Mouse (Mus musculus): Measurements from ENCODE around the gene Zfp821.

Gene Zfp821

DNA sequence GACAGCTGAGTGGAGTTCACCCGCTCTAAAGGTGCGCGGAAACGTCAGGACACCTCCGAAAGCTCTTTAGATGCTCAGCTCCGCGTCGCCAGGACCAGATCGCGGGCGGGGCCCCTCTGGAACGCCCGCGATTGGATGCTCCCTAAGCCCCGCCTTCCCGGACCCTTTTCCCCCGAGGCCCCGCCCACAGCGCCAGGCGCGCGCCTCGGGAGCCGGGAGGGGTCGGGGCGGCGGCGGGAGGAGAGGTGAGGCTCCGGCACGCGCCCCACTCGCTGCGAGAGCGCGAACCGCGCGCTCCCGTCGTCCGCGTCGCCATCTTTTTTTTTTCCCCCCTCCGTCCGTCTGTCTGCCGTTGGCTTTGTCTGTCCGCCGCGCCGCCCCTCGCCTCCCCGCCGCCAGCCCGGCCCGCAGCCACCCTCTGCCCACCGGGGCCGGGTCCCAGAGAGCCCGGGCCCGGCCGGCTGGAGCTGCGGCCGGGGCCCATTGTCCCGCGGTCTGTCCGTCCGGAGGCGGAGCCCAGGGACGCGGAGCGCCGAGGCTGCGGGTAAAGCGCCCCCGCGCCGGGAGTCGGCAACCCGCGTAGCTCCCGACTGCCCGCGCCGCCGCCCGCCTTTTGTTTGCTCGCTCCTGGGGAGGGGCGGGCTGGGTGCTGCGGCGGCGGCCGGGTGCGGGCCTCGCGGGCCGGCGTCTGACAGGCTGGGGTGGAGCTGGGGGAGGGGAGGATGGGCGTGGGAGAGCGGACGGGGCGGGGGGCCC lies at the start of gene Zfp821:
Gene Zfp821 (plus strand): TSS at position 227 of the 756 bp plus-strand sequence.
- DNase-seq (ENCODE audit: low spot score): peak; percentile 90

DNA sequence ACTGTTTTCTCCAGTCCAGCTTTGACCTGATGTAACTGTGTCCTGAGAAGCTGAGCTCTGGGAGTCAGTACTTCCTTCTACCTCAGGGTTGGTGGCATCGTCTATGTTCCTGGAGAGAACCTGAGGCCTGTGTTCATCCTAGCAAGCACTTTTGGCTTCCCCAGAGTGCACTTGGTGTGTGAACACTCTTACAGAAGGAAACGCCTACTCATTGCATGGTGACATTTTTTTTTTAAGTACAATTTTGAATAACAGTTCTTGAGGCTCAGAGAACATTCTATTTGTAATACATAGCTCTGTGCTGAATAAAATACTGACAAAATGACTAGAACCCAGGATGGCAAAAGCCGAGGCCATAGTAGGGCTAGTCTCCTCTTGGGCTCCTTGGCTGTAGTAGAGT lies 48.5 kb upstream of the Zfp821 start:
- no peak for DNase-seq (ENCODE audit: low spot score)

DNA sequence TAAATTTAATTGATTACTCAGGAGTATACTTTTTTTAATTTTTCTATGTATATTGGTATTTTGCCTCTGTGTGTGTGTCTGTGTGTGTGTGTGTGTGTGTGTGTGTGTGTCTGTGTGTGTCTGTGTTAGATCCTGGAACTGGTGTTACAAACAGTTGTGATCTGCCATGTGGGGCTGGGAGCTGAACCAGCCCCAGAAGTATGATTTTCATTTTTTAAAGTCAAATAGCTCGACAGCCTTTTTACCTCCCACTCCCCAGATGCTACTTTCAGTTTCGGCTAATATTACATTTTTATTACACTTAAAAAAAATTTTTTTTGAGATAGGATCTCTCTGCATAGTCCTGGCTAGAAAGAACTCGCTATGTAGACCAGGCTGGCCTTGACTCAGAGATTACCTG lies 43.0 kb upstream of the Zfp821 start:
- DNase-seq (ENCODE audit: low spot score): no peak

DNA sequence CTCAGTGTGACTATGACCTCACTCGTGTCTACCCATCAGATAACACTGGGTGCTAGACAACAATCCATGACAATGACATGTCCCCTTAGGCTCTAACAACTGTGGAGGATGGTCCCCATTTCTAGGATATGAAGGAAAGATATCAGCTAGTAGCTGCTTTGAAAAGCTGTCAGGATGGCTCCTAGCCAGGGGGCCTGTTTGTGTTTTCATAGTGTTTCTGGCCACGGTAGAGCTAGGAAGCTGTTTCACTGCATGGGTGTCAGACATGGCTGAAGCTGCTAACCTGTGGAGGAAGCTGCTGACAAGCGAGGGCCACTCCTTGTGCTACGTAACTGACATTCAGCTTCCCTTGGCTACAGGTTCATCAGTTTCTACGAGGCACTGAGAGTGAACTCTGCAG lies 38.7 kb upstream of the Zfp821 start:
- no peak for DNase-seq (ENCODE audit: low spot score)

DNA sequence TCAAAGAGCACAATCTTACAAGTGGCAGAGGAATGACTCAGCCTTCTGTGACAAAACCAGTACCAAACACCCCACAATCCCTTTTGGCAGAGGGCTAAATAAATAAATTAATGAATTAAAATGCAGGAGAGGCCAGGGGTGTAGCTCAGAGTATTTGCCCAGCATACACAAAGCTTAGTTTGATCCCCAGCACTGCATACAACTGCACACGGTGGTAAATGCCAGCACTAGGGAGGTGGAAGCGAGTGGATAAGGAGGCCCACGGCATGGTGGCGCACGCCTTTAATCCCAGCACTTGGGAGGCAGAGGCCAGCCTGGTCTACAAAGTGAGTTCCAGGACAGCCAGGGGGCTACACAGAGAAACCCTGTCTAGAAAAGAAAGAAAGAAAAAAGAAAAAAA lies 32.7 kb upstream of the Zfp821 start:
- DNase-seq (ENCODE audit: low spot score): no peak

- no peak for DNase-seq (ENCODE audit: low spot score)
Observed at GRCm38 (mm10) chr8:109673596-109673995, 31.8 kb upstream of the Zfp821 start.

DNA sequence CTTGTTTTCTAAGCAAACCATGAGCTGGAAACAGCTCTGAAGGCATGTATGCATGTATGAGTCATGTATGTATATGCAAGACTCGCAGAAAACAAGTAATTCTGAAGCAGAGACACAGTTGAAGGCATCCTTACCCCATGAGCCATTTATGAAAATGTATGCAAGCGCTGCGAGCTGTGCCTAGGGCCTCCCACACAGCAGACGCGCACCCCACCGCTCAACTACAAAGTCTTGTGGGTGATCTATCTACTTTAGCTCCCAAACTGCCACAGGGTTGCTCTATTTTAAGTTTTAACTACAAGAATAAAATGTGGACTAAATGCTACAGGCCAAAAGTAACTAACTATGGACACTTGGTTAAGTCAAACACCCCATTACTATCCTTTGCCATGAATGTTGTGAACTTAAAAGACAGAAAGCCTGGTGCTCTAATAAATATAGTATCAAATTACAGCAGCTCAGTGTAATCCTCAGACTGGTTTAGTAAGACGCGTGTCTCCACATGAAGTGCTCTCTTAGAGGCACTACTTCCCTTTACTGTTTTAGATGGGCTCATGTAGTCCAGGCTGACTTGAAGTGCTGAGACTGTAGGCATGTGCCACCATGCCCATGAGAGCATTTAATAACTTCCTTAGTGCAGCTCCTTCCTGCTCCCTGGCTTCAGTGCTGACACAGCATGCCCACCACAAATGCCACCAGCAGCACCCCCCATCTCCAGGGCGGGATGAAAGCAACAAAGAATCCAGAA lies 29.3 kb upstream of the Zfp821 start:
- DNase-seq (ENCODE audit: low spot score): no peak

DNA sequence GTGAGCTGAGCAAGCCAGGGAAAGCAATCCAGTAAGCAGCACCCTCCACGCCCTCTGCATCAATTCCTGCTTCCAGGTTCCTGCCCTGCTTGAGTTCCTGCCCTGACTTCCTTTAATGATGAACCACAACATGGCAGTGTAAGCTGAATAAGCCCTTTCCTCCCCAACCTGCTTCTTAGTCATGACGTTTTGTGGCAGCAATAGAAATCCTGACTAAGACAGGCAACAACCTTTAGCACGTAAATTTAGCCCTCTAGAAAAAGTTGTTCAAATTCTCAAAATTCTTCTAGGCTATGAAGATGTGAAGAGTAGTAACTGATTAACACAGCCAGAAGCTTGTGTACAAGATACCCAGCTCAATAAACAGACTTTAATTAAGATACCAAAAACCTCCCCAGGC lies 23.8 kb upstream of the Zfp821 start:
- no peak for DNase-seq (ENCODE audit: low spot score)

GRCm38 (mm10) chr8:109682120-109682519 lies 23.2 kb upstream of the Zfp821 start:
- no peak for DNase-seq (ENCODE audit: low spot score)

DNA sequence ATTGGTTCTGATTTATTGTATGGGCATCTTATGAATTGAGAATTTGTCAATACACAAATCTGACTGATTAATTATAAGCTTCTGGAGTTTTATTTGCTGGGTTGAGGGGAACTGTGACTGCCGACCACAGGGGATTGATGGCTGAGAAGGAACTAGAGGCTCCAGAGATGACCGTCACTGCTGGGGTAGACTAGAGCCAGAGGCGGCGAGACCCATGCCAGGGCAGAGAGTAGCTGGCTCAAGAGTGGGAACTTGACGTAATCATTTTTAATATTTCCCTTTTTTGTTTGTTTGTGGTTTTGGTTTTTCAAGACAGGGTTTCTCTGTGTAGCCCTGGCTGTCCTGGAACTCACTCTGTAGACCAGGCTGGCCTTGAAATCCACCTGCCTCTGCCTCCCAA lies 18.1 kb upstream of the Zfp821 start:
- DNase-seq (ENCODE audit: low spot score): no peak

DNA sequence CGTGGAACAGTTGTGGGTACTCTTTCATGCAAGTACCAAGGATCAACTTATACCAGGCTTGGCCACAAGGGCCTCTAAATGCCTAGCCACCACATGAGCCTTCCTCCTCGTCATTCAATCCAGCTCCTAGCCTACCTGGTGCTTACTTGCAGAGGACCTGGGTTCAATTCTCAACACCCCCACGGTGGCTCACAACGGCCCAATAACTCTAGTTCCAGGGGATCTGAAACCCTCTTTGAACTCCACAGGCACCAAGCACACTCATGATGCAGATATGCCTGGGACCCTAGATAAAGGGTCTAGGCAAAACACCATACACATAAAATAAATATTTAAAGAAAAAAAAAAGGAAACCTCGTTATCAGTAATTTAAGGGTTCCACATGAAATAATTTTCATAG lies 13.6 kb upstream of the Zfp821 start:
- DNase-seq (ENCODE audit: low spot score): no peak

GRCm38 (mm10) chr8:109692443-109693145 lies 12.8 kb upstream of the Zfp821 start:
- no peak for DNase-seq (ENCODE audit: low spot score)

DNA sequence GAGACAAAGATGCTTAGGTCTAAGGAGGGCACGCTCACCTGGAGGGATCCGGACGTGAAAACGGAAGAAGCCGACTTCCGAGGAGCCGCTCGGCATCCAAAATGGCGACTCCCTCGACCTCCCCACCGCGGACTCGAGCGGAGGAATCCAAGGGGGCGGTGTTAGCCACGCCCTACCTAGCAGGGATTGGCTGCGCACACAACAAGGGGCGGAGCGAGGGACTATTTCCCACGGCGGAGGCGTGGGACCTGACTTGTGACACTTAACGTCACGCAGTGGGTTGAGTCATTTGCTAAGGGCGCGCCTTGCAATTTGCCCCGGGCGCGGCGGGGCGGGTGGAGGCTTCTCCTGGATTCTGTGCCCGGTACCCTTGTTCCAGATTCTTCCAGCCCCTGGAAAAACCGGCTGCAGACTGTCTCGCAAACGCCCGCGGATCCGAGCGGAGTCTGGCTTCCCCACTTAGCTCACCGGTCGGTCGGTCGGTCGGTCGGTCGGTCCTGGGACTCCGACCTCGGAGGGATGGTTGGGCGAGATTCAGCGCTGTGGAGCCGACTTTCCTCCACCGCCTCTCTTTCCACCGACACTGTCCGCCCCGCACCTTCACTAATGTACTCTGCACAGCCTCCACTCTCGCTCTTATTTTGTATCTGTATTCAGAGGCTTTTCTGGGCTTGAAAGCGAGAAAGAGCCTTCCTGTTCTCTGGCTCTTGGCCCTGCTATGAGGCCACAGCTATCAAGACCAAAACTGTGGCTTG lies 12.0 kb upstream of the Zfp821 start, which contains the start of gene Ist1:
Gene Ist1 (minus strand): TSS at position 115 of the 755 bp plus-strand sequence.
- DNase-seq (ENCODE audit: low spot score): peak; percentile 97

- DNase-seq (ENCODE audit: low spot score): no peak
Observed at GRCm38 (mm10) chr8:109694154-109694553, 11.2 kb upstream of the Zfp821 start.

DNA sequence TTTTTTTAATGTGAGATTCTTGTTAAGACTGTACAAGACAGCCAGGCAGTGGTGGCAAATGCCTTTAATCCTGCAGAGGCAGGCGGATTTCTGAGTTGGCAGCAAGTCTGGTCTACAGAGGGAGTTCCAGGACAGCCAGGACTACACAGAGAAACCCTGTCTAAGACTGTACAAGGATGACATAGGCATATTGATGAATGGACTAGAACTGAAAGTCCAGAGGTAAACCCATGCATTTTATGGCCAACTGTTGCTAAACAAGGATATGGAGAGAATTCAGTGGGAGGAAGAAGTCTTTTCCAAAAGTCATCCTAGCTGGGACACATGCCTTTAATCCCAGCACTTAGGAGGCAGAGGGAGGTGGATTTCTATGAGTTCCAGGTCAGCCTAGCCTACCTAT lies 7.6 kb upstream of the Zfp821 start:
- DNase-seq (ENCODE audit: low spot score): no peak

GRCm38 (mm10) chr8:109698477-109698876 lies 6.9 kb upstream of the Zfp821 start:
- no peak for DNase-seq (ENCODE audit: low spot score)

GRCm38 (mm10) chr8:109704565-109705319 lies 604 bp upstream of the Zfp821 start:
- peak; percentile 22 for DNase-seq (ENCODE audit: low spot score)

- DNase-seq (ENCODE audit: low spot score): no peak
Observed at GRCm38 (mm10) chr8:109706076-109706873, 929 bp downstream of the Zfp821 start.

- DNase-seq (ENCODE audit: low spot score): peak; percentile 76
Observed at GRCm38 (mm10) chr8:109706874-109707237, 1.5 kb downstream of the Zfp821 start.

DNA sequence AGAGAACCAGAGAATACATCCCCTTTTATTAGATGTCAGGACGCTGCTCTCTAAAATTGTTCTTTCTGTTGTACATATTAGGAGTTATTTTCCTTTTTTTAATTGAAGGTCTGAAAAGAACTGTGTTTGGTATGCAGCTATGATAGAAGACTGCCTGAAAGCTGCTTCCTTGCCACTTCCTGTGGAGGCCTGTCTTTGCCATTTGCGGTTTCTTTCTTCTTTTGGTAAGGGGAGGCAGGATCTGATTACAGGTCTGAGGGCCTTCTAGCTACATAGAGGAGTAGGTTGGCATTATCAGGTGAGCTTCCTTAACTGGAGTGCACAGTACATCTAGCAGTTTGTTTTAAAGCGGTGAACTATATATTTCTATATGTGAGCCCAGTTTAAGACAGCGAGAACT lies 2.6 kb downstream of the Zfp821 start:
- DNase-seq (ENCODE audit: low spot score): no peak

- DNase-seq (ENCODE audit: low spot score): no peak
Observed at GRCm38 (mm10) chr8:109712521-109712920, 7.2 kb downstream of the Zfp821 start.
